Mouse (Mus musculus) gonadal fat pad, adult 2 months (tissue): ENCODE measurements around the gene Fam107b. TPM values are rescaled to one million over a fixed set of nuclear protein-coding genes. Genes with fewer than 3 reads are reported as not detected.

Experiments used
- DNase-seq: peaks from one replicate; pipeline ENCODE4 v3.0.0-alpha.2; 2012; ENCODE audit warnings: low read depth
- polyA plus RNA-seq: library from polyadenylated mRNA; depleted of rRNA; stranded (reverse); fragments of >200 nt; gene quantifications from 2 replicates; pipeline ENCODE4 v1.2.3, GENCODE M21; 2012; rRNA removed

The Fam107b gene
- 7.3 and 8.1 TPM in 2 replicates for polyA plus RNA-seq

DNA sequence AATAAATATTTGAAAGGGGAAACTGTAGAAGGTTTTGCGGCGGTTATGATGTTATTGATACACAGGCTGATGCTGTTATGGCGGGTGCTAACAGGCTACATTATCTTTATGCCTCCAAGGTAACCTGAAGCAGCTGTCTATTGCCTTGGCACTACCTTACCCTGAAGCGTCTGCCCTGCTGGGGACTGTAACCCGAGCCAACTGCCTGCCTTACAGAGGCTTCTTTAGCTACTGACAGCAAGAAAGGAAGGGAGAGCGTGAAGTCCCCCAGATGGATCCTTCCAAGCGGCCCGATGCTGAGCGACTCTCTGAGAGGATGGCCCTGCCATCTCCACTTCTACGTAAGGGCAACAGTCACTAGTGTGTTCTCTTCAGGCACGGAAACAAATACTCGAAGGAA lies at the start of gene Fam107b:
Fam107b (plus strand) TSS at position 303 of the 400 bp plus-strand sequence.
- DNase-seq, result no peak

DNA sequence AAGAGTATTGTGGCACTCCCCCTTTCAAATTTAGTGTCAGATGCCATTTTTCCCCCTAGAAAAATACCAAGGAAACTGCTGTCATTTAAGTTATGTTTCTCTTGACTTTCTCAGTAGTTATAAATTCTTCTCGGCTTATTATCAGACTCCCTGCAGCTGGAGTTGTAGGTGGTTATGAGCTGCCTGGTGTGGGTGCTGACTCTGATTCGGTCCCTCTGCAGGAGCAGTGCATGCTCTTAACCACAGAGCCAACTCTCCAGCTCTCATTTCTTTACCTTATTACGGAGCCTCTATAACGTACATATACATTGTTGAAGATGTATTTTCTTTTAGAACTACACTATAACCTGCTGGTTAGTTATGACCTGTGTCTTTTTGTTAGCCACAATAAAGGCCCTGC lies 47.7 kb upstream of the Fam107b start:
- no peak for DNase-seq

DNA sequence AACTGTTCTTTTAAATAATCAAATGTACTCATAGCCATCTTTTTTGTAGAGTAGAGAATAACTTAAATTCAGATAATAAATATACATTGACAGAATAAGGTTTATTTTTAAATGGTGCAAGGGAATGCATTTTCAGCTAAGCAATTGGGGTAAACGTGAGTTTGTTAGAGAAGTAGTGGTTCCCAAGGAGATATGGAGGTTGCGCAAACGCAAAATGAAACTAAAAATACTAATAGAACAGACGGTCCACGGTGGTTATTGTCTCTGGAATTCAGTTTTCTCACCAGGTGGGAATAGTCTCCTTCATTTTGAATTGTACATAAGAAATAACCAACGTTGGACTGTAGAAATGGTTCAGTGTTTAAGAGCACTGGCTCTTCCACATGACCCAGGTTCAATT lies 44.0 kb upstream of the Fam107b start:
- DNase-seq, result no peak

DNA sequence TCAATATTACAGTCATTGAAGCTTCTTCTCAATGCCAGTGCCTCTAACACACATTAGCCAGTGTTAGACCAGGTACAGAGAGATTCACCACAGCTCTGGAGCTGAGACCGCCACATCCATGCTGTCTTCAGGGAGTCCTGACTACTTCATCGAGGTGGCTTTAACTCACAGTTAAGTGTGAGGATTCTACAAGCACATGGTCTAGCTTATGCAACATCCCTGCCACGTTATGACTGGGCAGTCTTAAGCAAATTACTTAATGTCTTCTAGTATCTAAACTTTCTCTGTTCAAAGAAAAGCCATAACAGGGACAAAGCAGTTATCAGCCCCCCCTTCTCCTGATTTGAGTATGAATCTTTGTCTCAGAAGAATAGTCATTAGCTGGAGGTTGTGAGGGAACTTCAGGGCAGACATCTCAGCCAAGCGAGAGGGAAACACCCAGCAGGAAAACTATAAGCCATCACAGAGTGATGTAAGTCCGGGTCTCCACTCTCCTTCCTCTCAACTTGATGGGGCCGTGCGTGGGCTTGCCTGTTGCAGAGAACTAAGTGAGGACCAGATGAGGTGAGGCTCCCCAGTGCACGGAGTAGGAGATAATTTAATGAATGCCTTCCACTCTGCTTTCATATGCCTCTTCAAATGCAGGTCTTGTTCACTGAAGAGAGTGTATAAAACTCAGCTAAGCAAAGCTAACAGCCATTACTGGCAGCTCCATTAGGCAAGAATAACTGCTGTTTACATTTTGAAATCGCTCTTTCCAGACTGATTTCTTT lies 28.8 kb upstream of the Fam107b start:
- DNase-seq, result no peak

DNA sequence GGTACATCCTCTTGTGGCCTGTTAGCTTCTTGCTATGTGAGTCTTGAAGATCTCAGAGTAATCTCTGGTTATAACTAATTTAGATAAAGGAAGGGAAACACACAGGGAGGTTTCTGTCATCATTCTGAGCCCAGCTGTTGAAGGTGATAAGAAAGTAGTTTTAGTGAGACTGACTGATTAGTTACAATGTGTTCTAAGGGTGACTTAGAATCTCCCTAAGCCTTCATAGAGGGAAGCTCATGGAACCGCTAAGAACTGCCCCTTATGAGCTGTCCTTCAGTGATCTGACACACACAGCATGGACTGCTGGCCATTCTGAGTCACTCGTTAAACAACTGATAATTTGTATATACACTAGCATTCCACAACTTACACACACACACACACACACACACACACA lies 24.2 kb upstream of the Fam107b start:
- no peak for DNase-seq

DNA sequence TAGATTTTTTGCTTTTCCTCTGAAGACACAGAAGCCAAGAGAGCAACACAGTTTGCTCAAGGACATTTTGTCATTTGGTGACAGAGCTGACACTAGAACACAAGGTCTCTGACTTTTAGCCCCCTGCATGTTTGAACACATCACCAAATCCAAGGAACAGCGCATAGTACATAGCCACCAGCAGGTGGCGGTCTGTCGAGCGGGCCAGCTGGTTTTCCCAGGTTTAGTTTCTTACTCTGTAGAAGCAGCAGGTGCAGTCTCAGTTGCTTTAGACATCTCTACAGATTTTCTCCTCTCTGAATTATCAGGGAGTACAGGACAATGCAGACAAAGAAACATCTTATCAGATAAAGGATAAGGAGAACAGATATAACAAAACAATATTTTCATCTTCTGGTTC lies 23.7 kb upstream of the Fam107b start:
- no peak for DNase-seq

DNA sequence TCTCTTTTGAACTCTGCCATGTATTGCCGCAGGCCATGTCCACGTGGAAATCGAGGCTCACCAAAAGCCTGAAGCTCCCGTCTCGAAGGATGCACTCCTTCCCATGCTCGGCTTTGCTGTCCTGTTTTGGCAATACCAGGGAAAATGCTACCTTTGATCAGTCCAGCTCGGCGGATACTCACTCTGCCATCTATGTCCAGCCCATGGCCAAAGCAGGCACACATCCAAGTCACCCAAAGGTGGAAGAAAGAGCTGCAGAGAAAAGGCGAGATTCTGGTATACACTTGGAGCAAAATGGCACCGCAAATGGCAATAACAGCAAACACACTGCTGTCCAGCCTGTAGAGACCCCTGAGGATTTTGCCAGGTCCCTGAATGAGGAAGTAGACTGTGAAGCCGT lies 318 bp downstream of the Fam107b start:
- no peak for DNase-seq

DNA sequence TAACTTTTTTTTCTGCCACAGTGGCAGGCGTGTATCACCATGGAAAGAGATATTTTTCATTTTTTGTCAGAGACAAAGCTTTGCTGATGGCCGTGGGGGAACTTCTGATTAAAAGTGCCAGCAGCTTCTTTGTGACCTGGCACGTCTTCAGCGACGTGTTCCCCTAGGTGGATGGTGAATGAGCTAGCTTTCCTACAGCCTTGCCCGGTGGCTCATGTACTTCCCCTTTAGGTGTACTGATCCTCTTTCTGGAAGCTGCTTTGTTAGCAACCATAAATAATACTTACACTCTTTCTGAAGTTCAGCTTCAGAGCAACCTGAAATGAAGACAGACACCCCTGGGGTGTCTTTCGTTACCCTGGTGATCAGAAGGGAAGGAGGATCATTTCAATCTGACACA lies 3.6 kb downstream of the Fam107b start:
- DNase-seq, result no peak

DNA sequence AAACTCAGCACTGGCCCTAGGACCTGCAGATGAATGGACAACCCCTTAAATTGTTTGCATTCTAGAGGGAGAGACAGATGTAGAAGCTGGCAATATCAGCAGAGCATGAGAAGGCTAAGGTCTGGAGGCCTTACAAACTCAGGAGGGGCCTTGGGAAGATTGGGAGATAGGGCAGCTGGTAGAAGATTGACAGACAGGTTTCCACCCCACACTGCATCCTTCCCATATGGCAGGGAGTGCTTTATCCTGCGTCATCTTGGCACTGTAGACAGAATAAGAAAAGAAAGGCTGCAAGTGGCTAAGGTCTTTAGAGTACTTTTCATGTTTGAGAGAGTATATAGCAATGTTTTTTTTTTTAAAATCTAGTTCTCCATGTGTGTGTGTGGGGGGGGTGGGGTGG lies 4.9 kb downstream of the Fam107b start:
- no peak for DNase-seq

DNA sequence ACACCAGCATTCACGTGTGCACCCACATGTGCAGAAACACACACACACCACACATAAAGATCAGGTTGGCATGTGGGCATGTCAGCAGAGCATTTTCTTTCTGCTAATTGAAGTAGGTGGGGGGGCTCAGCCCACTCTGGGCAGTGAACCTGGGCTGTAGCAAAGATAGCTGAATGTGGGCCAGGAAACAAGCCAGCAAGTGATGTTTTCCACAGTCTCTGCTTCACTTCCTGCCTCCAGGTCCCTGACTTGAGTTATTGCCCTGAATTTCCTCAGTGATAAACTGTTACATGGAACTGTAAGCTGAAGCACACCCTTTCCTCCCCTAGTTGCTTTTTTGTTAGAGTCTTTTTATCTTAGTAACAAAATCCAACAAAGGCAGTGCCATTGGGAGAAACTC lies 6.1 kb downstream of the Fam107b start:
- DNase-seq, result no peak

DNA sequence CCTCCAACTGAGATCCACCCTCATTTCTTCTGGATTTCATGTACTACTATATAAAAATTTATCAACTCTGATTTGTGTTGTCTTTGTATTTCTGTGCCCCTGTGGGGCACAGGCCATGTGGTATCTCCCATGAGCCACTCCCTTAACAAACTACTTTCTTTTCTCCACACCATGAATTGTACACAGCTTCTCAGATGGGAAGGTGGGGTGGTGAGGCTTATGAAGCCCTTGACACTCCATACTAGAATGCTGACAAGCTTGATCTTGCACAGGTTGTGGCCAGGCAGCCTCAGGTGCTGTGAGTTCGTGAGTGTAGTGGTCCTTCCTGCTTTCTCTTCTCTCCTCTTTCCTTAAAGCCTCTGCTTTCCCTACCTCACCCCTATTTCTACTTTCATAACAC lies 6.9 kb downstream of the Fam107b start:
- no peak for DNase-seq

DNA sequence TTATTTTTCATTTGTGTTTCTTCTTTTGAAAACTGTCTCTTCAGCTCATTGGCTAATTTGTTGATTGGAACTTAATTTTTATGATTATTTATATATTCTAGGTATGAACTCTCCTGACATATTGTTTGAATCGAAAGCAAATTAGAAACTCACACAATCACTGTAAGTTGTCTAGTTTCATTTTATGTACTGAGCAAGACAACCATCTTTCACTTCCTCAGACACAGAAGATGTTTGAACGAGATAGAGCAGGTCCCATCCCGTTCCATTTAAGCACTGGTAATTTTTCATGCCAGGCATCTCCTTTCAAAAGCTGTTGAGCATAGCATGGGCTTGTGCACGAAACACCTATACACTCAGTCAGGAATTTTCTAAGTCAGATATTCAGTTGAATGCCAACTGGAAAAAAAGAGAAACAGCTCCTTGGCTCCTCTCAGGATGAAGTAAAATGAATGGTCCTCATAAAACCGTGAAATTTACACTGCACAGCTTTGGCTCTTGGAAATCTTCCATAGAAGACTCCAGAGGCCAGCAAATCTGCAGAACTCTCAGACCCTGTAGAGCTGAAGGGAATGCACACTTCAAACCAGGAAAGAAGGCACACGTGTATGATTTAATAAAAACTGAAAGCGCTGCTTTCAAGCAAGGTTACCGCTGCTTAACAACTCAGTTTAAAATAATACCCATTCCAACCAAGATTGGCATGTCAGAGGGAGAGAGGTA lies 8.1 kb downstream of the Fam107b start:
- DNase-seq, result no peak

DNA sequence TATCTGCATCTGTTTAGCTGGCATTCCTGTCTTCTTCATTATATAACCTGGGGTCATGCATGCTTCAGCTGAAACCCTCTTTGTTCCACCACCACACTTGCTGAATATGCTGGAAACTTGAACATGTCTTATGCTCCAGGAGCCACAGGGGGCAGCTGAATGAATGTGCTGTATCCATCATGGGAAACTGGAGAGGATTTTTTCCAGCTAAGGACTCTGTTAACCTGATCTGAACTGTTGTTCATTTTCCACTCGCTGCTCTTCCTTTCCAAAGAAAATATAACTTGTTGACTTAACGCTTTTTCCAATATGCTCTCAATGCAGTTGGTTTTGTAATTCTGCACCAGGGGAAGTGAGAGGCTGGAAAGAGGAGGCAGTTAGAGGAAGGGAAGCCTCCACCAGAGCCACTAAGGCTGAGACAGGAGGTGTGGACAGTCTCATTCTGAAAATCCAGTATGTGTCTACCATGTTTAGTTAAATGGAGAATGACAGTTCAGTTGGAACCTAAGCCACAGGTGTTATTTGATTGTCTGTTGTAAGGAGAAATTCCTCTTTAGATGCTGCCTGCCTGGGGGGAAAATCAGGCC lies 9.1 kb downstream of the Fam107b start:
- no peak for DNase-seq

DNA sequence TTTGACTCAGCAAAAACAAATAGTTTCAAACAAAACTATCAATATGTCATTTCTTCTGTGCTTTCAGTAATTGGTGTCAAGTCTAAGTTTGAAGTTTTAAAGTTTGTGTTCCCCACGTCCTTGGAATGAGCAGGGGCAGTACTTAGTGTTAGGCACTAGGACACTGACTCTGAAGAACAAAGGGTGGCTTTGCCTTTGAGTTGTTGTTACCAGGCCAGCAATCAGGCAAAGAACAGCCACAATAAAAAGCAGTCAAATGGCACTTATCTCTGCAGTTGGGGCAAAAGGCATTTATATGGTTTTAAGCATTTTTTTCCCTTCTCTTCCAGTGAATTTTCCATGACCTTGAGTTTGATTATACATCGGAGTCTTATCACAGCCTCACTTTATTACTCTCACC lies 12.5 kb downstream of the Fam107b start:
- DNase-seq, result no peak

DNA sequence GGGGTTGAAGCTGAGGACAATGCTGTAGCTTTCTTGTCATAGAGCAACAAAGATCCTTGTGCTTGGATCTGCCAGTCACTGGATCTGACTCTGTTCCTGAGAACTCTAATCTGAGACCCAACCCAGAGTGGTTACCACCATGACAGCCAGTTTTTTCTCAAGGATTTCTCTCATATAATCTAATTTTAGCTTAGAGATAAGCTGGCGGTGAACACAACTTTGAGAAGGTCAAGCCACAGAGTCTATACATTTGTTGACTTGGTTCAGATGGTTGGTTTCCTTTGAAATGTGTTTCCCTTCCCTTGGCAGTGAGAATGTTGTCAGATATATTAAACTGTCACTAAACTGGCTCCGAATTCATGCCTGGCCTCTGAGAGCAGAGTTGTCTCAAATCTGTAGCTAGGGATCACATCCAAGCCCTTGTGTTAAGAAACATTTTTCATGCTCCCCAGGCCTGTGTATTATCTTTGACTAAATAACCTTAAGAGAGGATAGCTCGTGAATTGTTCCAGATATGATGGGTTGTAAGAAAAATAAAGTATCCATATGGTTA lies 15.0 kb downstream of the Fam107b start:
- no peak for DNase-seq

DNA sequence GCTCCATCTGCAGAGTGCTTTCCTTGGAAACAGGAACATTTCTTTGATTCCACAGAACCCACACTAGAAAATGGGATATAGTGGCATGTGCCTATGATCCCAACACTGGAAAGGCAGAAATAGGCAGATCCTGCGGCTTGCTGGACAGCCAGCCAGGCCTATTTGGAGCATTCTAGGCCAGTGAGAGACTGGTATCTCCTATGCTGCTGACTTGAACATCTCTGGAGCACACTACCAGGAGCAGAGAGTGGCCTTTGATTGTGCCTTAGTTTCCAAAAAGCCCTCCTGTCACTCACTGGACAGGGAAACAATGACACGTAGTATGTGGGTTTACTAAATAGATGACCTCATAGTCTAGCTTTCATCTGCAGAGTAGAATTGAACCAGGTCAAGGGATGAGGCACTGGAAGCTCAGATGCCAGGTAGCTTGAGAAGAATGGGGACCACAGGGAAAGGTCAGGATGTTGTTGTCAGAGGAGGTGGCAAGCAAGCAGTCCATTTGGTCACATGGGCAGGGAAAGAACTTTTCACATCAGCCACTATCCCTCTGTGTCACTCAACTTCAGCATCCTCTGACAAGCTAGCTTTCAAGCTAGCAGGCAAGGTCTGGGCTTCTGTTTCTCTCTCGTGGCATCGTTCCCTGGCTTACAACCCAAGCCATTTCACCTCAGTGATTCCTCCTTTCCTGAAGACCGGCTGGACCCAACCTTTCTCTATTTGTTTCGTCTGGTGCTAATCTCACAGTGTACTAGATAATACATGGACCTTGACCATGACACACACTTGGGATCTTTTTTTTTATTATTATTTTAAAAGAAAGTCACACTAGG lies 20.0 kb downstream of the Fam107b start:
- no peak for DNase-seq

DNA sequence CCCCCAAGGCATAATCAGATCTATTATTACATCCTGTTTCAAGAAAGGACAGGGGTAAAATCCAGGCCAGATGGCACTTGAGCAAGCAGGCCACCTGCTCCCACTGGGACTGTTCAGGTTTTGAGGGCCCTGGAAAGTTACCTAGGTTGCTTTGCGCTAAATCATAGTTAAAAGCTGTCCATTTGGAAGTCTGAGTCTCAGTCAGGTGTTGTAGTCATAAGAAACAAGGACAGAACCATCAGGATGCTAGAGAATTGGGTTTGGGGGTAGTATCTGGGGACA lies 20.6 kb downstream of the Fam107b start:
- no peak for DNase-seq

DNA sequence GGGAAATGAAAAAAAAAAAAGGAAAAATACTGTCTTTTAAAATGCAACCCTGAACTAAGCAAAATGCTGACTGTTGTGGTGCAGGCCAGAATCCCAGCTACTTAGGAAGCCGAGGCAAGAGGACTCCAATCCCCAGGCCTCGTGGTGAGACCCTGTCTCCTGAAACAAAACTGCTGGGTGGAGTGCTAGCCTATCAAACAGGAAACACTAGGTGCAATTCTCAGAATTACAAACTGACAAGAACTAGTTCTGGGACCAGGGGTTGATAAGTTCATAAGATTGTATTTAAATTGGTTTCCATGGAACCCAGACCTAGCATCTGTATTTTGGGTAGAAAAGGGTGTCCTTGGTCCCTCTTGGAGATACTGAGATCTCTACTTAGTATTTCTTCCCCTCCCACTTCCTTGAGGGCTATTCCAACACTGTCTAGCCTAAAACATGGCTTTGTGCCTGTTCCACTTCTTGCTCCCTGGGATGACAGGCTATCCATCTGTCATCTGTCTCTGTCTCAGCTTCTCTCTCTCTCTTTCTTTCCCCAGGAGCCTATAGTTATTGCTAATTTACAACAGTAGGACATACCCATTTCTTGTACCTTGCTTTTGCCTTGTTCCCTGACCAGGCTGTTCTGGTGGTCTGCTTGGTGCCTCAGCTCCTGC lies 24.5 kb downstream of the Fam107b start:
- DNase-seq, result no peak

DNA sequence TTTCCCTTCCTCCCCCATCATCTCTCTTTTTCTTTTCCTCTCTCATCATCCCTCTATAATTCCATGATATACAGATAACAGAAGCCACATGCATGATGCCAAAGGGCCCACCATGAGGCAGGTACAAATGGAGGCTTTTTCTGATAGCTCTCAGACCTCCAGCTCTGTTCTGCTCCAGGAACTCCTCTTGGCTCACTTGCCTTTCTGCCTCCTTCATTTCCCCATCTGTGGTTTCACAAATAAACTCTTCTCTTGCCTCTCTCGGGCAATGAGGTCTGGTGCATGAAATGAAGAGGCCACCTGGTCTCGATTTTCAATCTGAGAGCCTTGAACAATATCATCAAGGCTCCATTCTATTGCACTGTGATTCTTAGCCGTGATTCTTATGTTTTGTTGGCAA lies 30.1 kb downstream of the Fam107b start:
- DNase-seq, result no peak

DNA sequence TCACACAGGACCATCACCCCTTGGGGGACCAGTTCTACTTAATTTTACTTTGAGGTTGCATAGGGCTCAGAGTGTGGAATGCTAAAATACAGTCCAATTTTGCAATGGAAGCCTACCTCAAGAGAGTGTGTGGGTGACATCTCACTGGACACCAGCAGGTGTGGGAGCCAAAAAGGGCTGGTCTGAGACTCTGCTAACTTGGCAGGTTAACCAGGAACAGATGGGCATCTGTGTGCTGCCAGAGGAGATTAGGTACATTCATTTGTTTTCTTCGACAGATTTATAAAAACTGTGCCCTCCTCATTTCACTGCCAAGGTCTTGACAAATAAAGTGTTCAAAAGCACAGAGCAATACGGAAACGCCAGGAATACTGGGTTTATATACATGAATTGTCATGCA lies 32.3 kb downstream of the Fam107b start:
- peak; percentile 74 for DNase-seq

DNA sequence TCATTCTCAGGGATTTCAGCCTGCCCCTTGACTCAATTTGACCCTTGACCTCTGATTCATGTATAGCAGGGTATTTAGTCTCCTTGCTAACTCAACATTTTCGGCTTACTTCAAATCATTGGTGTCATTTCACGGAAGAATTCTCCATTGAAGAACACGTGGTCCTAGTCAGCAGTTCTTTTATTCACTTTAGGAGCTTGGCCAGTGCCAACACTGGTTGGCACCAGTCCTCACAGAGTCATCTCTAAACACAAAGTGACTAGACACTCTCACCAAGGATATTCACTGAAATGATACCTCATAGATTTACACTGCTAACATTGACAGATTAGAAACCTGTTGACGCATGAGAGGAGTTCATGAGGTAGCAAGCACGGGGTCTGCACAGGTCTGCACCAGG lies 32.9 kb downstream of the Fam107b start:
- DNase-seq, result no peak
